Mouse (Mus musculus) hindbrain, embryonic 11.5 days (tissue): ENCODE measurements around the gene Ccdc116. TPM values are rescaled to one million over a fixed set of nuclear protein-coding genes. Genes with fewer than 3 reads are reported as not detected.

Experiments
- ATAC-seq: fragments of 200-750 bp; cut with Nextera tagmentation; 2 replicates; pipeline ENCODE4 v1.8.0; 2017; ENCODE audit warnings: mild to moderate bottlenecking, moderate TSS enrichment, moderate library complexity; ENCODE audit not compliant: low FRiP score
- DNase-seq: peaks from one replicate; pipeline ENCODE4 v3.0.0-alpha.2; 2015; ENCODE audit warnings: low spot score
- H3K27ac ChIP-seq: fragments of 300-500 bp; sonication (generic); 2 replicates; pipeline ENCODE4 v1.5.1; 2014; ENCODE audit warnings: mild to moderate bottlenecking, low read depth, low read length
- H3K27me3 ChIP-seq: fragments of 300-500 bp; sonication (generic); 2 replicates; pipeline ENCODE4 v1.6.1; 2014; ENCODE audit warnings: mild to moderate bottlenecking, low read length, moderate library complexity, mixed read lengths; ENCODE audit not compliant: control insufficient read depth, insufficient read depth
- H3K36me3 ChIP-seq: fragments of 300-500 bp; sonication (generic); 2 replicates; pipeline ENCODE4 v1.6.1; 2014; ENCODE audit warnings: mild to moderate bottlenecking, low read length, moderate library complexity, mixed read lengths; ENCODE audit not compliant: control insufficient read depth, insufficient read depth
- H3K4me1 ChIP-seq: fragments of 300-500 bp; sonication (generic); replicated peaks from 2 replicates; pipeline ENCODE4 v1.6.1; 2014; ENCODE audit warnings: low read length, mixed read lengths; ENCODE audit not compliant: control insufficient read depth, insufficient read depth
- H3K4me2 ChIP-seq: fragments of 300-500 bp; sonication (generic); replicated peaks from 2 replicates; pipeline ENCODE4 v1.6.1; 2014; ENCODE audit warnings: mild to moderate bottlenecking, low read depth, low read length
- H3K4me3 ChIP-seq: fragments of 300-500 bp; sonication (generic); 2 replicates; pipeline ENCODE4 v1.5.1; 2014; ENCODE audit warnings: low read depth, low read length
- H3K9ac ChIP-seq: fragments of 300-500 bp; sonication (generic); 2 replicates; pipeline ENCODE4 v1.6.1; 2014; ENCODE audit warnings: low read depth, low read length
- H3K9me3 ChIP-seq: fragments of 300-500 bp; sonication (generic); 2 replicates; pipeline ENCODE4 v1.6.1; 2016; ENCODE audit warnings: low read length; ENCODE audit not compliant: control insufficient read depth
- WGBS: fragments of 180-500 bp; shearing (Covaris S2); extraction: QIAGEN DNeasy Blood & Tissue Kit; methylation state at CpG from one replicate; pipeline ENCODE4 v1.1.7; 2014; 5-methylcytosine and 5-hydroxymethylcytosine counted together
- polyA plus RNA-seq: library from polyadenylated mRNA; unstranded; fragments of >200 nt; fragmentation: Nextera tagmentation; extraction: Ambion mirVana; gene quantifications from 2 replicates; pipeline ENCODE4 v1.2.1, GENCODE M21; 2014

The Ccdc116 gene
- polyA plus RNA-seq: 0.31 and 1.0 TPM in 2 replicates

- Histone ChIP-seq H3K9me3 (no peaks in the 10 kb centered on the region), H3K9ac (peak within 1 kb of the TSS; percentile 28), H3K27ac (no peak within 1 kb of the TSS), H3K4me1 (0 out of 2 replicates have a peak, but pooled peaks cover 3% of the 10 kb centered on the region), H3K4me2 (peak within 1 kb of the TSS; percentile 80), H3K27me3 (peaks cover 12% of the 10 kb centered on the region), H3K36me3 (no peaks in the 10 kb centered on the region), H3K4me3 (peak within 1 kb of the TSS; percentile 36)
- DNase-seq: peak; percentile 90
- ATAC-seq: peak; percentile 87
- WGBS: under 1% methylated on average over 34 of the region's 34 CpGs
These were observed at the start of gene Ccdc116 for GRCm38 (mm10) chr16:17146772-17147235. Ccdc116 (minus strand) TSS chr16:17147229.

- Histone ChIP-seq H3K4me2 (no peak overlapping the region), H3K4me3 (no peak overlapping the region), H3K36me3 (no peaks in the 10 kb centered on the region), H3K9me3 (no peaks in the 10 kb centered on the region), H3K9ac (no peak overlapping the region), H3K4me1 (no peaks in the 10 kb centered on the region), H3K27ac (no peak overlapping the region), H3K27me3 (no peaks in the 10 kb centered on the region)
- ATAC-seq (no peak), DNase-seq (no peak)
- WGBS: 97% methylated on average over 4 of the region's 4 CpGs
These were observed 46.8 kb upstream of the Ccdc116 start for GRCm38 (mm10) chr16:17193823-17194222.

DNA sequence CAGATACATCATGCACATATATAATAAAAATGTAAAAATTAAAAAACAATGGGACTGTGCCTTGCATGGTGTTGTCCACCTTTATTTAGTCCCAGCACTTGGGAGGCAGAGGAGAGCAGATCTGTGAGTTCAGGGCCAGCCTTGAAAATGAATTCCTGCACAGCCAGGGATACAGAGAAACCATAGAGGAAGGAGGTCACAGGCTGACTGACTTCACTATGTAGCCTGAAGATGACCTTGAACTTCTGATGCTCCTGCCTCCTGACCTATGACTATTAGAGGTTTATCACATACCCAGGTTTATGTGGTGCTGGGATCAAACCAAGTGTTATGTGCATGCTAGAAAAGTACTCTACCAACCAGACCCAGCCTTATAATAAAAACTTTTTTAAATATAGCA lies 38.4 kb upstream of the Ccdc116 start:
- no peaks in the 10 kb centered on the region for H3K9me3 ChIP-seq
- no peak for ATAC-seq
- DNase-seq: no peak
- H3K27ac ChIP-seq: no peak overlapping the region
- H3K4me2 ChIP-seq: no peak overlapping the region
- no peaks in the 10 kb centered on the region for H3K4me1 ChIP-seq
- H3K4me3 ChIP-seq: no peak overlapping the region
- no peak overlapping the region for H3K9ac ChIP-seq
- no peaks in the 10 kb centered on the region for H3K27me3 ChIP-seq
- H3K36me3 ChIP-seq: peaks cover 3% of the 10 kb centered on the region; the same call in 1 of the 2 replicates

DNA sequence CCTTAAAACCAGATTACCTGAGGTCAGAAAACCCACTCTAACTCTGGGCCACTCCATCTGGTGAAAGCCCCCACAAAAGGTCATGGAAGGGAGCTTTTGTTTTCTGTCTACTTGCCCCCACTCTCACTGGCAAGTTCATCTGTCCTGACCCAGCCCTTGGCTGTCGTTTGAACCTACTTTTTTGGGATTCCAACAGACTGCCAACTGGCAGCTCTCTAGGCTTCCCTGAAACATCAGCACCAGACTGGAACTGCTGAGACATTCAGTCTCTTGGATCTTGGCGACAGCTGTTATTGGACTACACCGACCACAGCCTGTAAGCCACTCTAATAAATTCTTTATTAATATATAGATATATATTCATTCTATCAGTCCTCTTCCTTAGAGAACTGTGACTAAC lies 36.0 kb upstream of the Ccdc116 start:
- ATAC-seq (no peak), DNase-seq (no peak)
- 91% methylated on average over 3 of the region's 3 CpGs for WGBS
- Histone ChIP-seq H3K4me3 (no peak overlapping the region), H3K27me3 (no peaks in the 10 kb centered on the region), H3K9ac (no peak overlapping the region), H3K9me3 (no peaks in the 10 kb centered on the region), H3K4me1 (no peaks in the 10 kb centered on the region), H3K4me2 (no peak overlapping the region), H3K36me3 (peaks cover 3% of the 10 kb centered on the region; the same call in 1 of the 2 replicates), H3K27ac (no peak overlapping the region)

- H3K36me3 ChIP-seq: peaks cover 3% of the 10 kb centered on the region; the same call in 1 of the 2 replicates
- H3K27ac ChIP-seq: no peak overlapping the region
- no peak overlapping the region for H3K4me2 ChIP-seq
- H3K9ac ChIP-seq: no peak overlapping the region
- ATAC-seq: no peak
- H3K9me3 ChIP-seq: no peaks in the 10 kb centered on the region
- no peaks in the 10 kb centered on the region for H3K4me1 ChIP-seq
- DNase-seq: no peak
- 89% methylated on average over 2 of the region's 2 CpGs for WGBS
- no peak overlapping the region for H3K4me3 ChIP-seq
- H3K27me3 ChIP-seq: no peaks in the 10 kb centered on the region
These were observed 35.1 kb upstream of the Ccdc116 start for GRCm38 (mm10) chr16:17182136-17182535.

DNA sequence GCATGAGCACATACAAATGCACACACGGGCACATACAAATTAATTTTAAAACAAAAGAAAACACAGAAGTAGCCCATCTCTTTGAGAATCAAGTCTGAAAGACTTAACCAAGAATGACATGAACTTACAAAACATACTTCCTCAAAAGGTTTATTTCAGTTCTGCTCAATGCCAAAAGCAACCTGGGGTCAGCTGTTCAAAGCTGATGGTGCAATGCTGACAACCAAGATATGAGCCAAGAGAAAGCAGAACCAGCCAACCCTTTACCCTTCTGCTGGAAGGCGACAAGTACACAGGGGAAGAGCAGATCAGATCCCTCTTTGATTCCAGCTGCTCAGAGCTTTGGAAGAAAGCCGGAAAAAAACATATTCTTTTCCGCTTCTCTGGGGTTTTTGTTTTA lies 34.4 kb upstream of the Ccdc116 start:
- H3K4me3 ChIP-seq: no peak overlapping the region
- H3K9me3 ChIP-seq: no peaks in the 10 kb centered on the region
- WGBS: 91% methylated on average over 4 of the region's 4 CpGs
- no peak overlapping the region for H3K27ac ChIP-seq
- no peak for ATAC-seq
- no peak overlapping the region for H3K9ac ChIP-seq
- no peak for DNase-seq
- H3K27me3 ChIP-seq: no peaks in the 10 kb centered on the region
- no peaks in the 10 kb centered on the region for H3K4me1 ChIP-seq
- peaks cover 3% of the 10 kb centered on the region; the same call in 1 of the 2 replicates for H3K36me3 ChIP-seq
- H3K4me2 ChIP-seq: no peak overlapping the region

- Histone ChIP-seq H3K9me3 (no peaks in the 10 kb centered on the region), H3K36me3 (no peaks in the 10 kb centered on the region), H3K4me1 (no peaks in the 10 kb centered on the region), H3K4me3 (no peak overlapping the region), H3K27ac (no peak overlapping the region), H3K27me3 (no peaks in the 10 kb centered on the region), H3K4me2 (no peak overlapping the region), H3K9ac (no peak overlapping the region)
- WGBS: 99% methylated on average over 3 of the region's 3 CpGs
- DNase-seq: no peak
- ATAC-seq: no peak
These were observed 32.7 kb upstream of the Ccdc116 start for GRCm38 (mm10) chr16:17179706-17180105.

DNA sequence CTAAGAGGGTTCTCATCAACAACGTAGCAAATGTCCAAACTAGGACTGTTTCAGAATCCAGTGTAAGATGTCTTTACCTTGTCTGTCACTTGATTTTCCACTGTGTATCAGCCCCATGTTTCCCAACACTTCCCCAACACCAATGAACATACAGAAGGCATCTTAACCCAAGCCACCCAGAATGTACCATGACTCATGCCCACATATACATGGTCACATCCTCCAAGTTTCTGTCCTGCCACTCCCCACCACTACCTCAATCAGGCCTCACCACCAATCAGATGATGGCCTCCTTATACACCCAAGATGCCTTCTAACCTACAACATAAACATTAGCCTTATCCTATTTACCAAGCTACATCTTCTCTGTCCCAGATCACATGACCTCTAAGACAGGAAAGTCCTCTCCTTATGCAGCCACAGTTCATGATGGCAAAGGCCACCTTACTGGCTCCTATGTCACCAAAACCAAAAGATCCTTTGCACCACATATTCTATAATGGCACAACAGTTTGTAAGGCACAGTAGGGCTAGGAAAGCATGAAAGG lies 30.7 kb upstream of the Ccdc116 start:
- H3K9me3 ChIP-seq: no peaks in the 10 kb centered on the region
- WGBS: 97% methylated on average over 1 of the region's 1 CpGs
- ATAC-seq: no peak
- H3K27me3 ChIP-seq: no peaks in the 10 kb centered on the region
- H3K9ac ChIP-seq: no peak overlapping the region
- H3K4me2 ChIP-seq: no peak overlapping the region
- H3K4me1 ChIP-seq: no peaks in the 10 kb centered on the region
- H3K27ac ChIP-seq: no peak overlapping the region
- no peak for DNase-seq
- H3K36me3 ChIP-seq: no peaks in the 10 kb centered on the region
- H3K4me3 ChIP-seq: no peak overlapping the region

DNA sequence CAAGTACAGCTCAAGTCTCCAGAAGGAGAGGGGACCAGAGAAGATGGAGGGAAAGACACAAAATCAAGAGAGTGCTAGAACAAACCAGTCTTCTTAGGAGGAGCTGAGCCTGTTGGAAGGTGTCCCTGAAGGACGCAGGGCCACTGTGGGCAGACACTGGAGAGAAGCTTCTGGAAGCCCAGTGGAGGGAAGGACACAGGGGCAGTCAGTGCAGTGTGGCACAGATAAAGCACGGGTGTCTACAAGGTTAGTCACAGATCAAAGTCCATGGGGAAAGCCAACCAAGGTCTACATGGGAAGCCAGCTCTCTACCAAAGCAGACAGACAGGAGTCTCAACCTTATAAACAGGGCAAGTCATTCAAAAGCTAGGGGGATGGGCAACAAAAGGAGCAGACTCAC lies 28.7 kb upstream of the Ccdc116 start:
- H3K4me3 ChIP-seq: no peak overlapping the region
- H3K36me3 ChIP-seq: no peaks in the 10 kb centered on the region
- no peak overlapping the region for H3K27ac ChIP-seq
- WGBS: 94% methylated on average over 2 of the region's 2 CpGs
- no peaks in the 10 kb centered on the region for H3K27me3 ChIP-seq
- DNase-seq: no peak
- no peak for ATAC-seq
- H3K4me2 ChIP-seq: no peak overlapping the region
- no peaks in the 10 kb centered on the region for H3K9me3 ChIP-seq
- no peak overlapping the region for H3K9ac ChIP-seq
- no peaks in the 10 kb centered on the region for H3K4me1 ChIP-seq
